Mouse (Mus musculus): Measurements from ENCODE around the gene Lrp6.

GRCm38 (mm10) chr6:134529340-134529739, 37.4 kb downstream of the Lrp6 start:
- TF ChIP-seq CTCF (conservative IDR thresholded peaks at IDR 0.05; ENCODE audit: low read length) (no peak), POU5F1 (IDR thresholded peaks at IDR 0.05; ENCODE audit: borderline replicate concordance, low read length) (no peak)
